Mouse (Mus musculus) liver, adult 10 weeks (tissue): Measurements from ENCODE around the gene Zmat3. TPM values are rescaled to one million over a fixed set of nuclear protein-coding genes. Genes with fewer than 3 reads are reported as not detected.

ENCODE experiments used
- polyA plus RNA-seq: library from polyadenylated mRNA; stranded (reverse); fragments of 350-450 nt; fragmentation: Illumina TruSeq; extraction: RNeasy Lipid Tissue Mini Kit (QIAGEN cat#74804); gene quantifications from one replicate; pipeline ENCODE4 v1.2.3, GENCODE M21; 2014; ENCODE audit warnings: low read depth, low replicate concordance

Zmat3 gene
- 2.4 TPM for polyA plus RNA-seq

GRCm38 (mm10) chr3:32365546-32366245 is at the start of gene Zmat3:
Gene Zmat3, minus strand, starts transcription at chr3:32366014.

GRCm38 (mm10) chr3:32397461-32398174 is 31.8 kb upstream of the Zmat3 start, which contains the start of gene Pik3ca:
Gene Pik3ca, plus strand, starts transcription at chr3:32397671.

Other genes starting within 250 kb of the Zmat3 start
- gene Pik3ca, start 31.7 kb upstream of the Zmat3 start, polyA plus RNA-seq, result 44.8 TPM
- gene Kcnmb3, start 126.2 kb upstream of the Zmat3 start, polyA plus RNA-seq, result not detected
- gene Zfp639, start 144.2 kb upstream of the Zmat3 start, polyA plus RNA-seq, result 46.8 TPM
- gene Mfn1, start 163.5 kb upstream of the Zmat3 start, polyA plus RNA-seq, result 162 TPM